Mouse (Mus musculus) E14TG2a.4 (cell line): ENCODE data around the gene Cep170.

Source experiments
- CTCF ChIP-seq: conservative IDR thresholded peaks from 2 replicates; pipeline ENCODE4 v1.5.1; 2014; ENCODE audit warnings: low read length
- NANOG ChIP-seq: IDR thresholded peaks from 2 replicates; pipeline ENCODE4 v1.6.1; 2014; ENCODE audit warnings: borderline replicate concordance, low read length, mixed read lengths
- POU5F1 ChIP-seq: IDR thresholded peaks from 2 replicates; pipeline ENCODE4 v1.6.1; 2014; ENCODE audit warnings: low read length, borderline replicate concordance

DNA sequence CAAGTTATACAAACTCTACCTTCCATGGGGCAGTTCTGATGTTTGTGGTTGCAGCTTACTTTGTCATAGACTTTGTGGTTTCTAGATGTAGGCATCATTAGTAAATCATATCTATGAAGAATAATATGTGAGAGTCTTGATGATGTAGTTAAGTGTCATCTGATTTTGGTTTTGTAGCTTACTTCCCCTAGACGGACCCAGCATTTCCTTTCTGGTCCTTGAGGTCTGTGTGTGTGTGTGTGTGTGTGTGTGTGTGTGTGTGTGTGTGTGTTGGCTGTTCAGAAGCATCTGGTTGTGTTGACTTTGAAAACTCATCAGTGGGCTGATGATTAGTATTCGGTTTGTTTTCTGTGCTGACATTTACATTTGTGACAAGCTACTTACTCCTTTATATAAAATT lies 18.2 kb upstream of the Cep170 start:
- TF ChIP-seq CTCF = no peak
- TF ChIP-seq POU5F1 = no peak
- TF ChIP-seq NANOG = no peak
